Mouse (Mus musculus): Measurements from ENCODE around the gene 4930579F01Rik. TPM values are rescaled to one million over a fixed set of nuclear protein-coding genes. Genes with fewer than 3 reads are reported as not detected.
A peak's percentile ranks its signal among the peaks of the same experiment; 100 is the strongest.

Gene 4930579F01Rik
- polyA plus RNA-seq, 1 experiment from 2014 or later = not detected

DNA sequence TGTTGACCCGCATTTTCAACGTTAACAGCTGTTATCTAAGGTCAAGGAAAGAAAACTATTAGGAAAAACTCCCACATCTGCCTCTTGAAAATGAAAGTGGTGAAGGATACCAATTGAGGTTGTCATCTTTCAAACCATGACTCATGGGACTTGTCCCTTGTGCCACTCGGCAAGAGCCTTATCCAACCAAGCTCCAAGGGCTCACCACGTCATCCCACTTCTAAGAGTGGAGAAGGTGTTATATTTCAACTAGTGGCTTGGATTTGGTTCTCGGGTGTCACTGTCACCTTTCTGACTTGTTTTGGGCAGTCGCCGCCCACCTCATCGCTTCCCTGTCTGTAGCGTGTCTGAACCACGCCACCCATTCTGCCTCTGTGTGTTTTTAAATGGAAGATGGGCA, 69.8 kb downstream of the 4930579F01Rik start:
- Histone ChIP-seq H3K4me1 (replicated peaks) (peaks cover 14% of the 10 kb centered on the region), H3K36me3 (no peaks in the 10 kb centered on the region), H3K9me3 (replicated peaks) (no peaks in the 10 kb centered on the region), H3K4me3 (no peak overlapping the region), H3K27me3 (no peaks in the 10 kb centered on the region), H3K9ac (no peak overlapping the region), H3K4me2 (no peak overlapping the region), H3K27ac (no peak overlapping the region)
- no peak for ATAC-seq (replicated peaks; ENCODE audit: insufficient number of reproducible peaks, insufficient read depth, low FRiP score, low read depth)
- whole genome bisulfite sequencing = 68% methylated on average over 10 of the region's 10 CpGs

DNA sequence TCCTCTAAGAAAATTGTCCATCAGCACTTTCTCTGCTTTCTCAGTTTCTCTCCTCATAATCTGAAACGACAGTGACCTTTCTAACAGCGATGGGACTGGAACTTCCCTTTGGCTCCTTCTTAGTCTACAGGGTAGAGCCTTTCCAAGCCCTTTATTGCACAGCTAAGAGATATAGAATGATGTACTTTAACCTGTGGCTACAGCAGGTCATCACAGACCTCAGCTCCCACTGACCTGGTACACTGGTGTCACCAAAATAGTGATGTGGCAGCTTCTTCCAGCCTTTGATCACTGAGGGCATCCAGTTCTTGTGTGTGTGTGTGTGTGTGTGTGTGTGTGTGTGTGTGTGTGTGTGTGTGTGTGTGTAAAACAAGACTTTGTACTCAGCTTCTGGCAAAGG, 72.2 kb downstream of the 4930579F01Rik start:
- H3K4me1 ChIP-seq (replicated peaks) = peaks cover 28% of the 10 kb centered on the region
- no peak overlapping the region for H3K4me2 ChIP-seq
- no peaks in the 10 kb centered on the region for H3K27me3 ChIP-seq
- H3K9me3 ChIP-seq (replicated peaks) = no peaks in the 10 kb centered on the region
- no peak for ATAC-seq (replicated peaks; ENCODE audit: insufficient number of reproducible peaks, insufficient read depth, low FRiP score, low read depth)
- H3K27ac ChIP-seq = no peak overlapping the region
- 83% methylated on average over 2 of the region's 2 CpGs for WGBS
- no peak overlapping the region for H3K4me3 ChIP-seq
- H3K9ac ChIP-seq = no peak overlapping the region
- H3K36me3 ChIP-seq = no peaks in the 10 kb centered on the region

- no peaks in the 10 kb centered on the region for H3K27me3 ChIP-seq
- 42% methylated on average over 16 of the region's 16 CpGs for WGBS
- H3K36me3 ChIP-seq = no peaks in the 10 kb centered on the region
- H3K4me1 ChIP-seq (replicated peaks) = peaks cover 30% of the 10 kb centered on the region
- no peak overlapping the region for H3K9ac ChIP-seq
- H3K4me2 ChIP-seq = peak overlapping the region; percentile 22
- no peak overlapping the region for H3K4me3 ChIP-seq
- no peaks in the 10 kb centered on the region for H3K9me3 ChIP-seq (replicated peaks)
- H3K27ac ChIP-seq = peak overlapping the region; percentile 87
- peak; percentile 81 for ATAC-seq (replicated peaks; ENCODE audit: insufficient number of reproducible peaks, insufficient read depth, low FRiP score, low read depth)
These were observed 74.0 kb downstream of the 4930579F01Rik start for GRCm38 (mm10) chr3:138119444-138120105.

DNA sequence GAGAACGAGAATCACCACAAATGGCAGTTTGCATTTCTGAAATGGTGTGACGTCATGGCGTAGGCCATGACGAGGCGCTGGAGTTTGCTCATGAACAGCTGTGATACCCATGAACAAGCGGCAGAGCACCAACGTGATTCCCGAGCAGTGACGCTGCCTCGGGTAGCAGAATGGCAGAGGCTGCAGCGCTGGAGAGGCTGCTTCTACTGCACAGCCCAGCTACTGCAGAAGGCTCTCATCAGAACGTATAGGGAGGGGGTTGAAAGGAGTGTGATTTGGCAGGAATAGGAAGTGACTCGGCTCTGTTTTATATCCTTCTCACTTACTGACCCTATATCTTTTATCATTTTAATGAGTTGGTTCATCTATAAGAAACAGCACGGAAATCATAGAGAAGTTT, 74.8 kb downstream of the 4930579F01Rik start:
- peaks cover 30% of the 10 kb centered on the region for H3K4me1 ChIP-seq (replicated peaks)
- ATAC-seq (replicated peaks; ENCODE audit: insufficient number of reproducible peaks, insufficient read depth, low FRiP score, low read depth) = peak; percentile 47; the same call in 1 of the 2 replicates
- H3K4me3 ChIP-seq = no peak overlapping the region
- no peaks in the 10 kb centered on the region for H3K27me3 ChIP-seq
- H3K36me3 ChIP-seq = no peaks in the 10 kb centered on the region
- H3K27ac ChIP-seq = peak overlapping the region; percentile 87
- peak overlapping the region; percentile 22 for H3K4me2 ChIP-seq
- 49% methylated on average over 14 of the region's 14 CpGs for WGBS
- no peak overlapping the region for H3K9ac ChIP-seq
- no peaks in the 10 kb centered on the region for H3K9me3 ChIP-seq (replicated peaks)

- H3K9me3 ChIP-seq (replicated peaks) = no peaks in the 10 kb centered on the region
- peak overlapping the region; percentile 22; the same call in 1 of the 2 replicates for H3K4me2 ChIP-seq
- H3K4me3 ChIP-seq = no peak overlapping the region
- no peak overlapping the region for H3K9ac ChIP-seq
- H3K36me3 ChIP-seq = no peaks in the 10 kb centered on the region
- no peaks in the 10 kb centered on the region for H3K27me3 ChIP-seq
- peak overlapping the region; percentile 87 for H3K27ac ChIP-seq
- ATAC-seq (replicated peaks; ENCODE audit: insufficient number of reproducible peaks, insufficient read depth, low FRiP score, low read depth) = no peak
- WGBS = 59% methylated on average over 6 of the region's 6 CpGs
- peaks cover 30% of the 10 kb centered on the region for H3K4me1 ChIP-seq (replicated peaks)
These were observed 75.2 kb downstream of the 4930579F01Rik start for GRCm38 (mm10) chr3:138118392-138118791.

DNA sequence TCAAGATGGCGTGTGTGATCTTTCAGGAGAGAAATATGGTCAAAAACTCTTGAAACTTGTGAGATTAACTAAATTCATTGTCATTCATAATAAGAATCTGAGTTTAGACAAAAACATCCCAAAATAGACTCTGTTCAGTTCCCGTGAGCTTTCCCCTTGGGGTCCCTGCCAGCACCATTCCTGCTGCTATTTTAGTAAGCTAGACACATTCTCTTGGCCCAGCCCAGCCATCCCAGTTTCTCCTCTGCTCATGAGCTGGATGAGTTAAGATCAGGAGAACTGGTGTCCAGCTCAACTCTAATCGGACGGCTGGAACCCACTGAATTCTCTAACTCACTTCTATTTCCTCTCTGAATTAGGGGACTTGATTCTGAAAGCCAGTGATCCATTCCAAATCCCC, 76.8 kb downstream of the 4930579F01Rik start:
- 50% methylated on average over 4 of the region's 4 CpGs for WGBS
- Histone ChIP-seq H3K27me3 (no peaks in the 10 kb centered on the region), H3K4me2 (no peak overlapping the region), H3K4me3 (no peak overlapping the region), H3K27ac (peak overlapping the region; percentile 77), H3K9me3 (replicated peaks) (no peaks in the 10 kb centered on the region), H3K9ac (no peak overlapping the region), H3K36me3 (no peaks in the 10 kb centered on the region), H3K4me1 (replicated peaks) (peaks cover 30% of the 10 kb centered on the region)
- no peak for ATAC-seq (replicated peaks; ENCODE audit: insufficient number of reproducible peaks, insufficient read depth, low FRiP score, low read depth)

DNA sequence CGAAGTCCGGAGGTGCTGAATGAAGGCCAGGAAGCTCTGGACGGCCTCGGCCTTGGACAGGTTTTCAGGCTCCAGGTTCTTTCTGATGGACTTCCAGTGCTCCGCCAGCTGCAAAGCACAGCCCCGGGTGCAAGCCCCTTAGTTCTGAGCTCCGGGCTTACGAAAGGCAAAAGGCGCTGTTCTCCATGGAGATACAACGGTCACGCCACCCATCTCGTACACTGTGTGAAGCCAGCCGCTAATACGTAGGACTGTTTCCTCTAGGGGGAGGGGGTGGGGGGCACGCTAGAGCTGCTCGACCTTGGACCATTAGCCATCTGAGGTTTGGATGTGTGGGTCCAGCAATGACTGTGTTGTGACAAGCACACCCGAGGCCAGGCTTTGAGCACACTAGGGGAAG, 79.5 kb downstream of the 4930579F01Rik start:
- peaks cover 19% of the 10 kb centered on the region for H3K4me1 ChIP-seq (replicated peaks)
- no peaks in the 10 kb centered on the region for H3K36me3 ChIP-seq
- 80% methylated on average over 17 of the region's 17 CpGs for WGBS
- H3K27me3 ChIP-seq = no peaks in the 10 kb centered on the region
- no peak overlapping the region for H3K27ac ChIP-seq
- no peak for ATAC-seq (replicated peaks; ENCODE audit: insufficient number of reproducible peaks, insufficient read depth, low FRiP score, low read depth)
- H3K9me3 ChIP-seq (replicated peaks) = no peaks in the 10 kb centered on the region
- no peak overlapping the region for H3K4me3 ChIP-seq
- no peak overlapping the region for H3K4me2 ChIP-seq
- no peak overlapping the region for H3K9ac ChIP-seq

Other genes with a start within 250 kb of the 4930579F01Rik start
- gene Dapp1, start 212.3 kb downstream of the 4930579F01Rik start, polyA plus RNA-seq (2015; fragmentation: Nextera tagmentation; extraction: Ambion mirVana) = 18.4 TPM in 2 replicates
- gene 1110002E22Rik, start 128.8 kb downstream of the 4930579F01Rik start, polyA plus RNA-seq (2015; fragmentation: Nextera tagmentation; extraction: Ambion mirVana) = 13.8 and 16.0 TPM in 2 replicates
- gene Gm5105, start 126.4 kb downstream of the 4930579F01Rik start, polyA plus RNA-seq (2015; fragmentation: Nextera tagmentation; extraction: Ambion mirVana) = 0.47 and 0.58 TPM in 2 replicates
- gene Trmt10a, start 50.4 kb downstream of the 4930579F01Rik start, polyA plus RNA-seq (2015; fragmentation: Nextera tagmentation; extraction: Ambion mirVana) = 6.9 and 8.3 TPM in 2 replicates
- 6.0 and 6.8 TPM in 2 replicates for gene Mttp, start 48.9 kb downstream of the 4930579F01Rik start, polyA plus RNA-seq (2015; fragmentation: Nextera tagmentation; extraction: Ambion mirVana)
- gene Adh7, start 23.9 kb upstream of the 4930579F01Rik start, polyA plus RNA-seq (2015; fragmentation: Nextera tagmentation; extraction: Ambion mirVana) = 0.05 and 0.11 TPM in 2 replicates
- gene Adh1, start 67.2 kb upstream of the 4930579F01Rik start, polyA plus RNA-seq (2015; fragmentation: Nextera tagmentation; extraction: Ambion mirVana) = 27.4 and 59.6 TPM in 2 replicates
- gene Adh6a, start 119.5 kb upstream of the 4930579F01Rik start, polyA plus RNA-seq (2015; fragmentation: Nextera tagmentation; extraction: Ambion mirVana) = not detected in 2 replicates
- gene Adh6b, start 147.9 kb upstream of the 4930579F01Rik start, polyA plus RNA-seq (2015; fragmentation: Nextera tagmentation; extraction: Ambion mirVana) = 1.9 and 2.5 TPM in 2 replicates
- gene Adh4, start 221.6 kb upstream of the 4930579F01Rik start, polyA plus RNA-seq (2015; fragmentation: Nextera tagmentation; extraction: Ambion mirVana) = not detected in 2 replicates
- 152 and 163 TPM in 2 replicates for gene Adh5, start 249.3 kb upstream of the 4930579F01Rik start, polyA plus RNA-seq (2015; fragmentation: Nextera tagmentation; extraction: Ambion mirVana)